8 mouse cellular contexts compared by ENCODE assay signal in the genomic region with DNA sequence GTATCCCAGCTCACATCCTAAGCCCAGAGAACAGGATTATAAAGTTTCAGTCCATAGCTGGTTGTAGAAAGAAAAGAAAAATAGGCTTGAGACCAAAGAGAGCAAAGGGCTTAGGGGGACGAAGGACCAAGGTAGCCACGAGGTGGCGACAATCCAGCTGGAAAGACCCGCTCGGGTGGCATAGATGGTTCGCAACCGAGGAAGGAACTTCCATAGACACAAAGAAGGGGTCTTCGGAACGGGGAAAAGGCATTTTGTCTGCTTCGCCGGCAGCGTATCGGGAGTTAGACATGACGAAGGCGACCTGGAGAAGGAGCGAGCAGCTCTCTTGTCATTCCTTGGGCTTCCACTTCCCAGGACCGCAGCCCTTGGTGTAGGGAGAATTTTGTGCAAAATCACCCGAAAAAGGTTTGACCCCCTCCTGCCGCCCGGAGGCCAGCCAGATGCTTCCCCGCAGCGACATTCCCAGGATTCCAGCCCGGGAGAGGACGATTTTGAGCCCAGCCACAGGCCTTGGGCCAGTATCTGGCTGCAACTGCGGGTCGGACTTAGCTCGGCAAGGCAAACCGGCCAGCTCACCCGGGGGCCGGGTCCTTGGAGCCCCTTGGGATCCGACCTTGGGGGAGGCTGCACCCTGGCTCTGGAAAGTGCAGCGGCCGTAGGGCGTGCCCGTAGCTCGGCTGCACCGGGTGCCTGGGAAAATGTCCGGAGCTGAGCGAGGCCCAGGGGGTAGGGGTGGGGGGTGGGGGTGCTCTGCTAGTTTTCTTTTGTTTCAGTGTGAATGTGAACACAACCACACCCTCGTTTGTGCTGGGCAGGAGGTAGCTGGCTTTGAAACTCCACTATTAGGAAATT.
DNase-seq lines count a peak whose midpoint lies in the region; ATAC-seq and TF ChIP-seq lines count a peak whose summit lies in the region.

No protein-coding gene starts in this region.

- TF ChIP-seq CTCF in left cerebral cortex, adult 2 months (IDR thresholded peaks at IDR 0.05), result peak; percentile 76

- DNase-seq in ZHBTc4 (ENCODE audit: low read depth, low spot score), result peak; percentile 94
- peak; percentile 85 to 86 for DNase-seq in cerebellum, postnatal 36 days
- DNase-seq in gastrocnemius, postnatal 10 days, result peak; percentile 80
- peak; percentile 87 for DNase-seq in hindlimb bud, embryonic 11.5 days (ENCODE audit: extremely low spot score, low read depth, low spot score)
- peak; percentile 69 to 77 for DNase-seq in left cerebral cortex, adult 2 months (ENCODE audit: extremely low spot score in 1 of 2, low spot score in 2 of 2)
- DNase-seq in right cerebral cortex, adult 2 months (ENCODE audit: low spot score in 2 of 2), result peak; percentile 77 to 78
- peak; percentile 26 for DNase-seq in urinary bladder, postnatal 10 days (ENCODE audit: low spot score)

- H3K27ac ChIP-seq in left cerebral cortex, adult 2 months, result peak overlapping the region; percentile 98

- peak; percentile 72 for ATAC-seq in megakaryocyte, adult 5-6 weeks (ENCODE audit: poor library complexity, severe bottlenecking)

- peak overlapping the region; percentile 87 for H3K4me3 ChIP-seq in left cerebral cortex, adult 2 months

- intact Hi-C loops in left cerebral cortex, adult 2 months (cut with DNase I), result loop anchor here (1.0 to 2.0 kb wide), 4 partner anchors 185 to 387 kb away; a partner anchor contains a TSS

Comparison
In these comparisons a context has a peak if more than half of its experiments do, and no peak if none do; other contexts are left out.
1. Peak in every context shown above with its lines: DNase-seq, ATAC-seq, H3K4me3 ChIP-seq and H3K27ac ChIP-seq.
2. DNase-seq: peak in every context shown above with its lines; median percentile 94 in ZHBTc4; 87 in hindlimb bud, embryonic 11.5 days; 86 in cerebellum, postnatal 36 days; 80 in gastrocnemius, postnatal 10 days; 78 in right cerebral cortex, adult 2 months; 73 in left cerebral cortex, adult 2 months; 26 in urinary bladder, postnatal 10 days.